Mouse (Mus musculus) ZHBTc4 (cell line): ENCODE measurements around the gene Otulin.

Experiments
- DNase-seq: peaks from one replicate; pipeline ENCODE4 v3.0.0-alpha.2; 2011; ENCODE audit warnings: low read depth, low spot score

The Otulin gene

DNA sequence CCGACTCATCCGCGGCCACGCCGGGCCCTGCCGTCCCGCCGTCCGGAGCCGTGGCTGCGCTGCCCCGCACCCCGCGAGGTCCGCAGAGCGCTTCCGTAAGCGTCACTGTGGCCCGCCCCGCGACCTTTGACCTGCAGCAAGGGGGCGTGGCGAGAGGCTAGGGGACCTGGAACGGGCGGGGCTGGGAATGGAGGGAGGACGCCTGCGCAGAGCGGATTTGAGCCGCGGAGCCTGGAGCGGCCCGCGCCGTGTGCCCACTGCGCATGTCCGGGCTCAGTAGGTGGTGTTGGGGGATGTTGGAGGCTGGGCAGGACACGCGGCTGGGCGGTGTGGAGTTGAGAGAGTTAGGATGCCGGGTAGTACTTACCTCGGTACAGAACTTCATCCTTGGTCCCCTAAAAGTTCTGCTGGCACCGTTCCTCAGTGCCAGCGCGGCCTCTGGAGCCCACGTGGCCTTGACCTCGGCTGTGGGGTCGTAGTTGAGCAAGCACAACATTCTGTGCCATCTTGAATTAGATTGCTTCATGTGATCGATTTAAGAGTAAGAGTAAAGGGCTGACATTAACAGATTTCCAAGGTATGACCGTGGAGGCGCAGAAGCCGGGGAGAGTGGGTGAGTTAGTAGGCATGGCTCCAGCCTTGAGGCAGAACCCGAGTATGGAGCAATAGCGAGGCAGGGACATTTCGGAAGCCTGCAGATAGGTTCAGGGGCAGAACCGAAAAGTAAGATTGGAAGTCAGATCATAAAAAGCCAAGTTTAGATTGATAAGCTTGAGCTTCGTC is at the start of gene Otulin:
TSS of gene Otulin (minus strand) at position 93 of the 783 bp plus-strand sequence.
- DNase-seq, result peak; percentile 98

DNA sequence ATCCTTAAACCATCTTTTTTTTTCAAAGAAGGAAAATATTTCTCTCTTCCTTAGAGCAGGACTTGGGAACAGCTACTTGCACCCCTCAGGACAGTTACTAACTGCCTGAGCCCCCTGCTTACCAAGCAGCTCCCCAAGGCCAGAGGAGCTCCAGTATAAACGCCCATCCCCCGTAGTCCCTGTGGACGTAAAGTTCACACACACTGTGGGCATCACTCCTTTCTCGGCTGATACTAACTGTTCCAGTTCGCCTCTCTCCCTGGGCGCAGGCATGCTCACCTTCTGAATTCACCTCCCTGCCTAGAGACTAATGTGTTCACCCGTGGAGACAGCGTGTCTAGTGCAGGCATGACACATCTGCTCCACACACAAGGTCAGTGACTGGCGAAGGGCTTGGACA is 48.0 kb upstream of the Otulin start:
- DNase-seq, result no peak

DNA sequence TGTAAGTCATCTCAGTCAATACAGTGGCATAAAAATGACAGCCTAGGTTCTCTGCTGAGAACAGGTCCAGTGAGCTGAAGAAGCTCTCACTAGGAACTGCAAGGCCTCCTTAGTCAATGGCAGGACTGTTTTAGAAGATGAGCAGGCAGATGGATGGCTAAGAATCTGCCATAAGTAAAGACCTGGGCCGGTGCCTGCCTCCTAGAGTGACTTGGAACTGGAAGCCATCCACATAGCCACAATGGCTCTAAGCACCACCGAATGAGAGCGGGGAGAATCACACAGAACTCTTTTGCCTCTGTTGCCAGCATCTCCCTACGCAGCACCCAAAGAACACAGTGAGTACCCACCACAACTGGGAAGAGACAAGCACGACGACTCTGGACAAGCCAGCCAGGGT is 47.3 kb upstream of the Otulin start:
- no peak for DNase-seq

DNA sequence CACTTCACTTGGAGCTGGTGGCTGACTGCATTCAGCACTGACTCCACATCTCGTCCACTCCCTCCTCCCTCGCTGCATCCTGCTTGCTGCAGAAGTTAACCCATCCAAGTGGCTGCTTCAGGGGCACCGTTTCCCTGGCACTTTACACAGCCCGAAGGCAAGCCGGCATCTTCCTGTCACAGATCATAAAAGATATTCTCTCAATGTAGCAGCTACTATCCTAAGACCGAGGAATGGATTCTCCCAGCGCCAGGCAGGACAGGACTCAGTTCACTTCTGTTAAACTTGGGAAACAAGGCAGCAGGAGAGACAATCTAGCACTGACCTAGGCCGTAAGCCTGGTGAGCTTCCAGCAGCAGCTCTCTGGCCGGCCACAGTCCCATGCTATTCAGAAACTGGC is 45.7 kb upstream of the Otulin start:
- no peak for DNase-seq

DNA sequence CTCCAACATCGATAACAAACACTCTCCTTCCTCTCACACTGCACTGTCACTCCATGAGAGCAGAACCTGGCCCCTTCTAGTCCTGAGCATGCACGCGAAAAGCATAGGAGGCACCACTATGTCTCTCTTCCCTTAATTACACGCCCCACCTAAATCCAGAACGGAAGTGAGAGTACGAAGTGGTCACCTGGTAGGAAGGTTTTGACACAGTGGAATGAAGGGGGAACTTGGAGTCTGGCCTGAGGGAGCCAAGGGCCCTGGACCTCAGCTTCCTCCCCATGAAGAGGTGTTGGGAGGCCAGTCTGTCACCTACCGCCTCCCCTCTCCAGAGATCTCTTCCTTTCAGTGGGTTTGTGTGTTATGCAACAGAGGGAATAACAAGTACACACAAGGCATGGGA is 44.6 kb upstream of the Otulin start:
- DNase-seq, result no peak

DNA sequence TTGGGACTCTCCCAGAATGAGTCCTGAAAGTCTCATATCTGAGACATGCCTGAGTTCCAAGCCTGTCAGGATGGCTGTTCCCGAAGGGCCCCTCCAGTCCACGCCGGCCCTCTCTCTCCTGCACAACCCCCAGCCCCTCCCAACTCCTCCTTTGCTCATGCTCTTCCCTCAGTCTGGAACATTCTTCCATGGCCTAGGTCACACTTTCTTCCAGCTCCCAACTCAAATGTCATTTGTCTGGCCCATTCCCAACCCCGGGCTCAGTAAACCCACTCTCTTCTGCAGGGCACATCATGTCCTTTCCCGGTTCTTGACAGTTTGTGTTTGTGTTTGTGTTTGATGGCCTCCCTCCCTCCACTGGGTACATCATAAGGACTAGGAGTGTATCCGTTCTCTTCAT is 43.5 kb upstream of the Otulin start:
- no peak for DNase-seq

DNA sequence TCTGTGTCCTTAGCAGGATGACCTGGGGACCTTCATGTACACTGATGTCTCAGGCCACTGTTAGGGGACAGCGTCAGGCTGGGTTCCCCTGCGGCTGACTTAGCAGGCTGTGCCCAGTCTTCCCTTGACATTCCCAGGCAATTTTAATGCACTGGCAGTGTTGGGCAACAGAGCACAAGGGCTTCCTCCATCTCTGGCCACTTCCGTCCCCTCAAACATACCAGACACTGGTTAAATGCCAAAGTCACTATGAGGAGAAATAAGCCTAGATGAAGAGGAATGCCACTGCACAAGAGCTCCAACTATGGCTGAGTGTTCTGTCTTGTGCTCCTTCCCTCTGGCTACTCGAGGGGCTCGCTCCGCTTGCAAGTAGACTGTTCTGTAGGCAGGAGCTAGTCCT is 42.7 kb upstream of the Otulin start:
- no peak for DNase-seq

DNA sequence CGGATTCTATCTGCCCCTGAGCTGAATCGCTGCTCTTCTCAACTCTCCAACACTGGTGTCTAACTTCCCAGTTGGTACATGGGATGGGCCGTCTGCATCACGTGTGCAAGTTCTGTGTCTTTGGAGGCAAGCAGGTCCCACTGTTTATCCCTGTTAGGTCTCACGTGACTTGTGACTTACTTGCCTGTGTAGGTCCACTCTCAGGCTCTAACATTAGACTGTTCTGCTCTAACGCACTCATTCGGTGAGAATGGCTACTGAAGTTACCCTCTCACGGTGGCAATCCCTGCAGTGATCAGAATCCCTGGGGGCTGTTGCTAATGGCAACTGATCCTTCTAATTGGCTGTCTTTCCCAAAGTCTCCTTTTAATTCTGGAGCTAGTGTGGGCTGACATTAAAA is 41.8 kb upstream of the Otulin start:
- no peak for DNase-seq

DNA sequence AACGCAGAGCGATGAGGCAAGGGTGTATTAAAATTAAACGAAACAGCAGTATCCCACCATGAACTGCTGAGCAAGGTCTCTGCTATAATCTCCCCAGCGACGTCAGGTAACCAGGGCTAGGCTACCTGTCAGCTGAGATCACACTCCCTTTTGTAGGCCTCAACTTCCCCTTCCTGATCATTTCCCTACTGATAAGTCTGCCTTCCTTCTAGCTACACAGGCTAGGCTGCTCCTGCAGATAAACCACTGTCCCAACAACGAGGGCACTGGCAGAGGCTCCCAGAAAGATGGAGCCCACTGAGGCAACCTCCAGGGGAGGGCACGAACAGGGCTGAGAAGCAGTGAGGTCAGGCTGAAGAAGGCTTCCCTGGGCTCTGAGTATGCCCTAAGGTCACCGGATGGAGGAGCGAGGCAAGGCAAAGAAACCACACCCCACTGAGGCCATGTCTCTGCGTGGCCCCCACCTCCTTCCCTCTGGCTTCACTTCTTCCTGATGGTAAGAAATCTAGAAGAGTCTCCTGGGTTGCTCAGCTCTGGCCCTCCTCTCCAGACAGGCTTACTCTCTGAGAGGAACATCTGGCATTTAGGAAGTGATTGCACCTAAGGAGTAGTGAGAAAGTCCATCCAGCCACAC is 41.2 kb upstream of the Otulin start:
- no peak for DNase-seq

DNA sequence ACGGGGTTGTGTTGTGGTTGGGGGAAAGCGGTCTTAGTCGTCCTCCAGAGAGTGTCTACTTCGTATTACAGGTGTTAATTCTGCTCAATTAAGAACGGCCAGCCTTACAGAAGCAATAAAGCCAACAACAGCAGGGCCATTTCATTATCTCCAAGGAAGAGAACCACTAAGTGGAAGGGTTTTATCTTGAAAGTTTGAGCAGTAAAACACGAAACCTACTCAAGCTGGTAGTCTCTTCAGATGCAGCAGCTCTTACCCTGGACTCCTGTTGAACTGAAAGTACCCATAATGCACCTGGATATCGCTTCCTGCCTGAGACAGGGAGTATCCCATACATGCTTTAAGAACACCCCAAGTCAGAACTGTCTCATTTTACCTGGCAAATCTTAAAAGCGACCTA is 40.2 kb upstream of the Otulin start:
- no peak for DNase-seq

DNA sequence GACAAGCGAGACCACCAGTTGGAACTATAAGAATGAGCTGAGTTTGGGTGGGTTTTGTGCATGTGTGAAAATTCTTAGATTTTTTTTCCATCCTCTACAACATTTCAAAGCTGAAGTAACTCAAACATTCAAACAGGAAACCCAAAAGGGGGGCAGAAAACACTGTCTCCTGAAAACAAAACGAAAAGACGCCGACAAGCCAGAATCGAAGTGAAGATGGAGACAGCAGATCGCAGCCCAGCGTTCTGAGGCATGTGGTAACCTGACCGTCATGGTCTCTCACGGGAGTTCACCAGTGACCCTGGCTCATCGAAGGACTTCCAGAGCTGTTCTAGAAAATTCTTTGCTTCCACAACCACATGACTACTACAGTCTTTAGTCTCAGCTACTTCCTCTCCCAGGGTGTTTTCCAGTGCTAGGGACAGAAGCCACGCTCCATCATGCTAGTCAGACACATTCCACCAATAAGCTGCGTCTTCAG is 39.5 kb upstream of the Otulin start:
- DNase-seq, result no peak

DNA sequence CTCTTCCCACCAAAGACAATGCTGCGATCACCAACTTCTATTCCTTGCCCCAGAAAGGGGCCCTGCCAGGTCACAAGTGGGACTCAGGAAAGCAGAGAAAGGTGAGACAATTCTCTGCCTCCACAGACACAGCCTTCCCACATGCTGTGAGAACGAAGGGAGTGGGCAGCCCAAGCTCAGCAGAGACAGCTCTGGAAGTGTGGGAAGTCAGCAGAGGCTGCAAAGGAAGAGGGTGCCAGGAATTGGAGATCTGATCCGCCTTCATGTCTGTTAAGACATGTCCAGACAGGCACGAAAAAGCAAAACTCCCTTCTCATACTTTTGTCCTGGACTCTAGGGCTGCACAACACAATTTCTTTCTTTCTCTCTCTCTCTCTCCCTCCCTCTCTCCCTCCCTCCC is 38.8 kb upstream of the Otulin start:
- DNase-seq, result no peak

DNA sequence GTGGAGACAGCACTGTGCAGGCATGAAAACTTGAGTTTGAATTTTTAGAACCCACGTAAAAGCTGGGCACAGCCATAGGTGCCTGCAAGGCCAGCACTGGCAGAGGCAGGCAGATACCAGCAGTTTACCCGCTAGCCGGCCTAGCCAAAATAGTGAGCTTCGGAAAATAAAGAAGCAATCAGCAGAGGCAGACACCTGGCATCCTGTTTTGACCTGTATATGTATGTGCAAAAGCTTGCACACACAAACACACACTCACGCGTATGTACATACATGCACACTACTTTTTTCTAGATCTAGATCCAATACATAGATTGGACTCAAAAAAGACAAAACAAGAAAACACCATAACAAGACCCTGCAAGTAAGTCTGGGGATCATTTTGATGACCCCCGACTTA is 38.1 kb upstream of the Otulin start:
- DNase-seq, result no peak

DNA sequence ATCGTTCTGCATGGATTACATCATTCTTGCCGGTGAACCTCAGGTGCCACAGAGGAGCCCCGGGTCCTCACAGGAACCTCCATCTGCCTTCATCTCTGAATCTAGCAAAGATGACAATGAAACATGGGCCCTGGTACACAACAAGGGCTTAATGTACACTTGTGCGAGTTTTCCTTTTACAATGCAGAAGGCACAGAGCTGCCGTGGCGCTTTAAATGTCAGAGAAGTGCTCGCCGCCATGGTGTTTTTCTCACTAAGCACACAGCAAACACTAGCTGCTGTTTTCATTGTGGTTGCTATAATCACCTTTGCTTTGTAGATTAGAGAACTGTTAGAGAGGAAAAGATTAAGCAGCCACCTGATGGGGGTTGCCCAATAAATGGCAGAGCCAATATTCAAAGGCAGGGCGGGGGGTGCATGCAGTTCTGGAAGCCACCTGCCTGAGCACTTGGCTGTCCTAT is 37.5 kb upstream of the Otulin start:
- DNase-seq, result no peak

DNA sequence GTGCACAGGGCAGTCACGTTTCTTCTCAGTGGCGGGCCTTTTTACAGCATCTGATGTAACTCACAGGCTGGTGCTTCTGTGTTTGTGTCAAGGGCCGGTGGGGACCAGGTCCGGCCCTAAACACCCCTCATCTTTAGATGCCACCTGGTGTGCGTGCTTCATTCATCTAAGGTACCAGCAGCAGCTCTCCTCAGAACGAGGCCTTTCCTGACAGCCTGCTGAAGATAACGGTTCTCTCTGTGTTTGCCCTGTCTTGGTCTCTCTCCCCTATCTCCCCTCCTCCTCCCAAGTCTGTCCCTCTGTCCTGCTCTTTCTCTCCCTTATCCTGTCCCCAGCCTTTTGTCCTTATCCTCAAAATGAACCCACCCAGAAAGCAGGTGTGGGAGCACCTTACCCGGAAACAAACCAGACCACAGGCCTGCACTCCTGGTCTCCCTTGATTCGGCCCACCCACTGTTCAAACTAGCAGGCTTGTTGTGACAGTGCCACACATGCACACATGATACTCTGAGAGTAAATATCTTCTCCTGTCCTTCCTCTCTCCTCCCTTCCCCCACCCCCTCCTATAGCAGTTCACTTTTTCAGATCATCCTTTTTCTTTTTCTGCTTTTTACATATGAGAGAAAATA is 36.5 kb upstream of the Otulin start:
- no peak for DNase-seq

DNA sequence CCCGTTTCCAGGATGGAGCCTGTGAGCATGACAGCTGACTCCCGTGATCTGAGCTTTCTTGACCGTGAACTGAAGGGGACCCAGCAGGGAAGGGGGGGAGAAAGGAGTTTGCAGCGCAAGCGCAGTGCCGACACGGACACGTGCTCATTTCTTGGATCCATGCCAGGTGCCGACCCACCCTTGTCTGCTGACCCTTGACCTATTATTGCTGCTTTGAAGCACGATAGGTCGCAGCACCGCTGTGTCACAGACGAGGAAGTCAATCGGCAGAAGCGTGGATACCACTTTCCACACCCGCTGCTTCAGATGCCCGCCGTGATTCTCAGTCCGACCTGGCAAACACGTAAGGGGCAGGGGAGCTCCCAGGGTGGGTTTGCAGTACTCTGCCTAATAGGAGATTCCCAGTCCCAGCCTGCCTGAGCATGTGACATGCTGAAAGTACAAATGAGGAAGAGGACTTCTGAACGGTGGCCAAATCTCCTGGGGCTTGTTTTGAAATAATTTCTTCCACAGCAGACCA is 35.0 kb upstream of the Otulin start:
- DNase-seq, result peak; percentile 14

DNA sequence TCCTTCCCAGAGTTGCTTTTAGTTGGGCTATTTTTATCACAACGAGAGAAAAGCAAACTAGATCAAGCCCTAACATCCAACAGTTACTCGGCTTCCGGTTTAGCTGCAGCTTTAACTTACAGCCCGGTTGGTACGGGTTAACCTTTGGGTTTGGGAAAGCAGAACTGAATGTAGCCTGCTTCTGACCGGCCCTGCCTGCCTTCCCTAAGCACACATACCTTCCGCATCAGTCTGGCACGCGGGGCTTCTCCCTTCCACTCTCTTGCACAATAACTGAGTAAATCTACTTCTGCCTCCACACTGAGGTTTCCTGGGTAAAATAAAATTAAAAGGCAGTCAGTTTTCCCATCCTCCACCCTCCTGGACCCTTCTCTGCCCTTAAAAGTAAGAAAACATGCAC is 33.6 kb upstream of the Otulin start:
- no peak for DNase-seq

DNA sequence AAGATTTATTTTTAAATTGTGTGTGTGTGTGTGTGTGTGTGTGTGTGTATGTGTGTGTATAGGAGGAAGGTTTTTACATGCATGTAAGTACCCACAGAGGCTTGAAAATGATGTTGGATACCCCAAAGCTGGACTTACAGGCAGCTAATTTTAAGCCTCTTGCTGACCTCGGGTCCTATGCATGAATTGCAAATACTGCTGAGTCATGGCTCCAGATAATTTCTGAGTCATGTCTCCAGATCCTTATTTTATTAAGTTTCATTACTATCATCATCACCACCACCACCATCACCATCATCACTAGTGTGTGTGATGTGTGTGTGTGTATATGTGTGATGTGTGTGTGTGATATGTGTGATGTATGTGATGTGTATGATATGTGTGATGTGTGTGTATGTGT is 32.2 kb upstream of the Otulin start:
- DNase-seq, result no peak

DNA sequence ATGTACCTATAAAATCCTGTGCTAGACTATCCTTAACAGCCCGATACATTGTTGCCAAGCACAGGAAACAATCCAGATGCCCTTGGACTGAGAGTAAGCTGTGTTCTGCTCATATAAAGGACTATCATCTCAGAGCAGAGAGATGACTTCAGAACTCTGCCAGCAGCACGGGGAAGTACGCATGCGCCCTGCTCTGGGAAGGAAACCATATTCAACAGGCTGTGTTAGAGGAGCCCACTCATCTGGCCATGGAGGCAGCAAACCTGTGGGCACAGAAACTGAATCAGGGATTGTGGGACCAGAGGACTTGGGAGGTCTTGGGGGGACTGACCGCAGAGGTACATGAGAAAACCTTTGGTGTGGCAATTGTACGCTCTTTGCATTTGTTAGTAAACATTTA is 31.2 kb upstream of the Otulin start:
- DNase-seq, result no peak

DNA sequence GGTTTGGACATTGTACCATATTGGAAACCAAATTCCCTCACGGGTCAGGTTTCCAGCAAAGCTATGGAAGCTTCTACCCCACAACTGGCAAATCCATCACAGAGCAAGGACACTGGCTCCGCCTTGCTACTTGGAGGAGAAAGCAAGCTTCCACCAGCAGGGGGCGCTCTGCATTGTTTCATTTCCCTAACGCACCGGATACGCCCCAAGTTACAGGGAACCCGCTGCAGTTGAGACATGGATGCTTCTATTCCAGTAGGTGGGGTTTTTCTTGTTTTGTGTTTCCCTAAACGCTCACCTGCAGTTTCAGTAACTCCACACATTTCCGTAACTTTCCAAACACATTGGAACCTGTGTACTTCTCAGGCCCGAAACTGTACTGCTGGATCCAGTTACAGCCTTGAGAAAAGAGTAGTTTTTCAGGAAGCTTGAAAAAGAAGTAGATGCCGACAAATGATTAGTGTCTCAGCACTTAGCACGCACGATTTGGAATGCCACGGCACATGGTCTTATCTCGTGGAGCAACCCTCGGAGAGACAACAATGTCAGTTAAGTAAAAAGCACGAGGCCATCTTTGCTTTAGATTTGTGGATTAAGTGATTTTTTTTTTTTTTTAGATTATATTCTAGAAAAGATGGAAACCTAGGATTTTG is 29.2 kb upstream of the Otulin start:
- peak; percentile 91 for DNase-seq

DNA sequence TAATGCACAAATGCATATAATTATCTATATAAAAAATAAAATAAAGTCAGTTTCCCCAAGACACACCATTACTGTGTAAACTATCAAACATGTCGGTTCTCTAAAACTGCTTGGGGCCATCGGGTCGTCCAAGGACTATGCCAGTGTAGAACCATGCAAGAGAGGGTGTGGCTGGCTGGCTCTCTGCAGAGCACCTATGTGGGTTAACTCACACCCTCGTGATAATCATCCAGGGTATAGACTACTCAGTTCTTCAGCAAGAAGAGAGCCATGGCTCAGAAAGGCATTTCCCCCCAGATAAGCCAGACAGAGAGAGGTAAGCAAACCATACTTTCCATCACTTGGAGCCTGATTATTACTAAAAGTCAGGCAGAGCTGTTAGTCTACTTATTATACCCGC is 28.6 kb upstream of the Otulin start:
- DNase-seq, result no peak

DNA sequence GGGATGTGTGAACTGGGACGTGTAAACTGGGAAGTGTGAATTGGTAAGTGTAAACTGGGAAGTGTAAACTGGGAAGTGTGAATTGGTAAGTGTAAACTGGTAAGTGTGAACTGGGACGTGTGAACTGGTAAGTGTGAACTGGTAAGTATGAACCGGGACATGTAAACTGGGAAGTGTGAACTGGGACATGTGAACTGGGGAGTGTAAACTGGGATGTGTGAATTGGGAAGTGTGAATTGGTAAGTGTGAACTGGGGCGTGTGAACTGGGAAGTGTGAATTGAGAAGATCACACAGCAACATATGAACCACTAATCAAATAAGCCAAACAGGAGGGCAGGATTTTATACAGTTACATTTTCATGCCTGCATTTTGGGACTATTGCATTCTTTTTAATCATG is 27.9 kb upstream of the Otulin start:
- peak; percentile 18 for DNase-seq
